Mouse (Mus musculus) hindbrain, embryonic 14.5 days (tissue): ENCODE results near the gene Ccnl1. TPM values are rescaled to one million over a fixed set of nuclear protein-coding genes. Genes with fewer than 3 reads are reported as not detected.

Experiments
- ATAC-seq: fragments of 200-750 bp; cut with Nextera tagmentation; 2 replicates; pipeline ENCODE4 v1.8.0; 2017; ENCODE audit warnings: moderate number of reproducible peaks, mild to moderate bottlenecking, moderate TSS enrichment, moderate library complexity; ENCODE audit not compliant: low FRiP score
- DNase-seq: peaks from one replicate; pipeline ENCODE4 v3.0.0-alpha.2; 2015; ENCODE audit warnings: low spot score
- H3K27ac ChIP-seq: fragments of 300-500 bp; sonication (generic); 2 replicates; pipeline ENCODE4 v1.5.1; 2014; ENCODE audit warnings: mild to moderate bottlenecking, moderate library complexity
- H3K27me3 ChIP-seq: fragments of 300-500 bp; sonication (generic); 2 replicates; pipeline ENCODE4 v1.6.1; 2014; ENCODE audit warnings: mild to moderate bottlenecking, low read length, mixed read lengths; ENCODE audit not compliant: control insufficient read depth, insufficient read depth
- H3K36me3 ChIP-seq: fragments of 300-500 bp; sonication (generic); replicated peaks from 2 replicates; pipeline ENCODE4 v1.6.1; 2014; ENCODE audit not compliant: control insufficient read depth, insufficient read depth
- H3K4me1 ChIP-seq: fragments of 300-500 bp; sonication (generic); replicated peaks from 2 replicates; pipeline ENCODE4 v1.6.1; 2014; ENCODE audit warnings: antibody characterized with exemption, low read length, mixed read lengths; ENCODE audit not compliant: control insufficient read depth, insufficient read depth
- H3K4me2 ChIP-seq: fragments of 300-500 bp; sonication (generic); replicated peaks from 2 replicates; pipeline ENCODE4 v1.6.1; 2014; ENCODE audit warnings: mild to moderate bottlenecking, moderate library complexity
- H3K4me3 ChIP-seq: fragments of 300-500 bp; sonication (generic); replicated peaks from 2 replicates; pipeline ENCODE4 v1.5.1; 2014; ENCODE audit warnings: mild to moderate bottlenecking, low read length
- H3K9ac ChIP-seq: fragments of 300-500 bp; sonication (generic); 2 replicates; pipeline ENCODE4 v1.6.1; 2014
- H3K9me3 ChIP-seq: fragments of 300-500 bp; sonication (generic); 2 replicates; pipeline ENCODE4 v1.6.1; 2016; ENCODE audit warnings: low read length; ENCODE audit not compliant: control insufficient read depth
- WGBS: fragments of 180-500 bp; shearing (Covaris S2); extraction: QIAGEN DNeasy Blood & Tissue Kit; methylation state at CpG from one replicate; pipeline ENCODE4 v1.1.7; 2014; 5-methylcytosine and 5-hydroxymethylcytosine counted together
- polyA plus RNA-seq: library from polyadenylated mRNA; unstranded; fragments of >200 nt; fragmentation: Nextera tagmentation; extraction: Ambion mirVana; gene quantifications from 2 replicates; pipeline ENCODE4 v1.2.1, GENCODE M21; 2014

The Ccnl1 gene
- polyA plus RNA-seq, 1 experiment from 2014 or later: 73.5 TPM

DNA sequence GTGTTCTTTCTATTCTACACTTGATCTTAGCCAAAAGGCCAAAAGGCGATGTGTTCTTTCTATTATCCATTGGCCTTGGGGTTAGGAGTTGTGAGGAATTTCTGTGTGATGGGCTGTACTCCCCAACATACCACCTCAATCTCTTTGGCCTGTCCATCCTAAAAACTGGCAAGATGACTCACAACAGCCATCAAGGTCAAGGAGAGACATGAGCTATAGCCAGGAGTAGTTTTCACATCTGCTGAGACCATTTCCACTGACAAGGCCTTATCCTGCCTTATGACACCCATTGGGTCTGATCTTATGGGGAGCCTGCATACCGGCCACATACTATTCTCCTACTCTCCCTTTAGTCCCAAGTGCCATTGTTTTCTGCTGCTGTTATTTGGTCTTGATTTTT, 39.0 kb downstream of the Ccnl1 start:
- DNase-seq (no peak), ATAC-seq (no peak)
- no peaks in the 10 kb centered on the region for H3K36me3 ChIP-seq
- H3K27ac ChIP-seq: no peak overlapping the region
- H3K9ac ChIP-seq: no peak overlapping the region
- no peak overlapping the region for H3K4me3 ChIP-seq
- 94% methylated on average over 2 of the region's 2 CpGs for WGBS
- H3K27me3 ChIP-seq: no peaks in the 10 kb centered on the region
- no peaks in the 10 kb centered on the region for H3K4me1 ChIP-seq
- H3K9me3 ChIP-seq: no peaks in the 10 kb centered on the region
- no peak overlapping the region for H3K4me2 ChIP-seq

DNA sequence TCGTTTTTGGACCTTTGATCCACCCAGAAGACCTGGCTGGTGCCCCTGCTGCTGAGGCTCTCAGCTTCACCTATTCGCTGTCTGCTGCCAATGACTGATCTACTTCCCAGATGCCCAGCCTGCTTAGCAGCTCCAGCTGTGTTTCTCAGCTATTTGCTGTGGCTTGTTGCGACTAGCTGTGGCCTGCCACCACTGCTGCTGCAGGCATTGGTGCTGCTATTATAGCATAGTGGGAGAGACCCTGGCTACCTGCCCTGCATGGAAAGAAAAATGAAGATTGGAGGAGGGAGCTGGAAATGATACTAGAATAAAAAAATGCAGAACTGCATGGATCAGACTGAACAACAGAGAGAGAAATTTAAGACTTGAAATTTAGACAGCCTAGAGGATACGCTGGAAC, 45.1 kb downstream of the Ccnl1 start:
- 69% methylated on average over 4 of the region's 4 CpGs for WGBS
- no peak overlapping the region for H3K4me2 ChIP-seq
- no peaks in the 10 kb centered on the region for H3K36me3 ChIP-seq
- no peaks in the 10 kb centered on the region for H3K4me1 ChIP-seq
- H3K9me3 ChIP-seq: no peaks in the 10 kb centered on the region
- H3K27ac ChIP-seq: no peak overlapping the region
- no peak overlapping the region for H3K9ac ChIP-seq
- H3K27me3 ChIP-seq: no peaks in the 10 kb centered on the region
- no peak overlapping the region for H3K4me3 ChIP-seq
- no peak for DNase-seq
- no peak for ATAC-seq

DNA sequence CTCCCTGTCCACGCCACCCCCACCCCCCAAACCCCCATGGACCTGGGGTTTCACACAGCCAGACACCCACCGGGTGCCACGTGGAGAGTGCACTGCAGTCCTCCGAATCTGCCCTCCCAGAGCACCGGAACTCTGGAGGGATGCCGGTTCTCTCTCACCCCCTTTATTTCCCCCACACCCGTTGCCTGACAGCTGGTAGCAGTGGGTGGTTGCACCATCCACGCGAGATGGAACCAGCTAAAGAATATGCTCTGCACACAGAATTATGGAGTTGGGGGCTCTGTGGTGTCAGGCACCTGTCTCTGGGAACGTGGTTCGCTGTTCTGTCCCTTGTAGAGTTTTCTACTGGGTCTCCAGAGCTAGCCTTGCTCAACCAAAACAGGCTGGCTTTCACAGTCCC, 45.8 kb downstream of the Ccnl1 start:
- H3K27me3 ChIP-seq: no peaks in the 10 kb centered on the region
- DNase-seq (no peak), ATAC-seq (no peak)
- H3K36me3 ChIP-seq: no peaks in the 10 kb centered on the region
- no peaks in the 10 kb centered on the region for H3K4me1 ChIP-seq
- H3K9ac ChIP-seq: no peak overlapping the region
- WGBS: 81% methylated on average over 11 of the region's 11 CpGs
- H3K9me3 ChIP-seq: no peaks in the 10 kb centered on the region
- H3K4me2 ChIP-seq: no peak overlapping the region
- H3K27ac ChIP-seq: no peak overlapping the region
- no peak overlapping the region for H3K4me3 ChIP-seq

DNA sequence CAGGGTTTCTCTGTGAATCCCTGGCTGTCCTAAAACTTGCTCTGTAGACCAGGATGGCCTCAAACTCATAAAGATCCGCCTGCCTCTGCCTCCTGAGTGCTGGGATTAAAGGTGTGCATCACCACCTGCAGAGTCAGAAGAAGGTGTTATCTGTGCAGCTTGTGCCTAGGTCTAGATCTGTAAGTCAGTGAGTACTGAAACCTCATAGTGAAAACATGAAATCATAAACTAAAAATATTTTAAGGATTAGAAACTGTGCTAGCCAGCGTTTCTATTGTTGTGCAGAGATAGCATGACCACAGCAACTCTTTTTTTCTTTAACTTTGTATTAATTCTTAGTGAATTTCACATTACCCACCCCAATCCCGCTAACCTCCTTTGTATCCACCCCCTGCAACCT, 46.8 kb downstream of the Ccnl1 start:
- H3K27ac ChIP-seq: no peak overlapping the region
- H3K9me3 ChIP-seq: no peaks in the 10 kb centered on the region
- H3K9ac ChIP-seq: no peak overlapping the region
- H3K4me1 ChIP-seq: no peaks in the 10 kb centered on the region
- H3K4me2 ChIP-seq: no peak overlapping the region
- no peak overlapping the region for H3K4me3 ChIP-seq
- no peak for ATAC-seq
- H3K27me3 ChIP-seq: no peaks in the 10 kb centered on the region
- no peak for DNase-seq
- 92% methylated on average over 3 of the region's 3 CpGs for WGBS
- H3K36me3 ChIP-seq: no peaks in the 10 kb centered on the region

DNA sequence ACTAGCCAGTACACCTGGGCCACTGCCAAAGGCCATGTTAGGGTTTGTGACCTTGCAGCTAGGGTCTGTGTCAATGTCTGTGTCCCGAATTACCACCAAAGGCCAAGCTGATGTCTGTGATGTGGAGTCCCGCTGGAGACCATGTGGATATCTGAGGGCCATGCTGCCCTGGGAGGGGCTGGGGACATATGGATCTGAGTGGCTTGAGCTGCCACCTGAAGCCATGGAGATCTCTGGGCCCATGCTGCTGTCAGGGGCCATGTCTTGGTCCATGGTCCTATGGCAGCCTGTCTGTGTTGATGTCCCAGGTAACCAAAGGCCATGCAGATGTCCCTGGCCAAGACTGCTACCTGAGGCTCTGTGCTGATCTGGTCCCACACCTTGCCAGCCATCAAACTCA, 48.6 kb downstream of the Ccnl1 start:
- Histone ChIP-seq H3K9ac (no peak overlapping the region), H3K4me3 (no peak overlapping the region), H3K27me3 (no peaks in the 10 kb centered on the region), H3K4me2 (no peak overlapping the region), H3K27ac (no peak overlapping the region), H3K4me1 (no peaks in the 10 kb centered on the region), H3K36me3 (no peaks in the 10 kb centered on the region), H3K9me3 (no peaks in the 10 kb centered on the region)
- 95% methylated on average over 2 of the region's 2 CpGs for WGBS
- ATAC-seq (no peak), DNase-seq (no peak)

DNA sequence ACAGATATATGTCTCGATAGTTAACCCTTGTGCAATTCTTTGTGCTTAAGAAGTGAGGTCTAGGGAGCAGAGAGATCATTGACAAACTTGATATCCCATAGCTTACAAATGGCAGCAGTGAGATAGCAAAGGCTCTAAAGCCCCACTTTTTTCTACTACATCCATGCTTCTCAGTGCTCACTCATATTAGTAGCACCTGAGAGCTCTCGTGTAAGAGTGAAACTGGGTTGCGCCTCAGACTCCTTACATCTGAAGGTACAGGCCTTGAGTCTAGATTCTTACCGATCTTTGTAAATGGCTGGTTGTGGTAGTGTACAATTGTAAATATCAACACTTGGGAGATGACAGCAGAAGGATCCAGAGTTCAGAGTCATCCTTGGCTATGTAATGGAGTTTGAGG, 50.5 kb downstream of the Ccnl1 start:
- Histone ChIP-seq H3K36me3 (no peaks in the 10 kb centered on the region), H3K4me1 (no peaks in the 10 kb centered on the region), H3K4me3 (no peak overlapping the region), H3K27me3 (no peaks in the 10 kb centered on the region), H3K9me3 (no peaks in the 10 kb centered on the region), H3K4me2 (no peak overlapping the region), H3K27ac (no peak overlapping the region), H3K9ac (no peak overlapping the region)
- DNase-seq (no peak), ATAC-seq (no peak)
- 98% methylated on average over 4 of the region's 4 CpGs for WGBS

DNA sequence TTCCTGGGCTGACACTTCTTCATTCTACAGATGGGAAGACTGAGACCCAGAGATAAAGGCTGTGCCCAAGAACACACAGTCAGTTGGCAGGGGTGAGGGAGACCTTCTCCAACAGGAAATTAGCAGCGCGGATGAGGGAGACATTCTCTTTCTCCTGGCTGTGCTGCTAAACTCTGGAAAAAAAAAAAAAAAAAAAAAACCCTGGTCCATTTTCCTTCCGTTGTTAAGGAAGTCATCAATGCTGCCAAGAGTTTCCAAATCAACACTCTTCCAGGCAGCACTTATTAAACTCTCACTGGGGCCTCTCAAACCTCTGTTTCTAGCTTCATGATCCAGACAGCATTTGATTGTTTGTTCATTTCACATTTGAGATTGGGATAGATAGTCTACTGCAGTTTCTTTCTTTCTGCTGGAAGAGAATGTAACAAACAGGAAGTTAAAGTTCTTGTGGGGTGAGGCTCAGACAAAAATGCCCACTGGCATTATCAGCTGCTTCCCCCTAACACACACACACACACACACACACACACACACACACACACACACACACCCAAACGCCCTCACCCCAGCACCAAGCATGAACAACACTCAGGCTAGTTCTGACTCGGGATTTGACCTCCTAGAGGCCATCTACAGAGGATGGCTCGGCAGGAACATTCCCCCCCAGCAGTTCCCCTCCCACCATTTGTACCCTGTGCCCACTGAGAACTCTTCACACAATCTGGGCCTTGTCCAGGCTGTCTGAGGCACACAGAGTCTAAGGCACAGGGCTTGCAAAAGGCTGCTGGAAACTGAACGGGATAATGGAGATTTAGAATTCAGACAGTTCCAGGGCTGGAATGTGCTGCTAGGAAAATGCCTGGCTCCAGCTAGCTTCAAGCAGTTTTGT, 52.5 kb downstream of the Ccnl1 start:
- H3K4me2 ChIP-seq: no peak overlapping the region
- H3K4me1 ChIP-seq: no peaks in the 10 kb centered on the region
- no peak for DNase-seq
- no peak overlapping the region for H3K4me3 ChIP-seq
- ATAC-seq: peak; percentile 21; the same call in 1 of the 2 replicates
- no peak overlapping the region for H3K9ac ChIP-seq
- WGBS: 47% methylated on average over 7 of the region's 7 CpGs
- no peak overlapping the region for H3K27ac ChIP-seq
- H3K27me3 ChIP-seq: no peaks in the 10 kb centered on the region
- no peaks in the 10 kb centered on the region for H3K9me3 ChIP-seq
- no peaks in the 10 kb centered on the region for H3K36me3 ChIP-seq

DNA sequence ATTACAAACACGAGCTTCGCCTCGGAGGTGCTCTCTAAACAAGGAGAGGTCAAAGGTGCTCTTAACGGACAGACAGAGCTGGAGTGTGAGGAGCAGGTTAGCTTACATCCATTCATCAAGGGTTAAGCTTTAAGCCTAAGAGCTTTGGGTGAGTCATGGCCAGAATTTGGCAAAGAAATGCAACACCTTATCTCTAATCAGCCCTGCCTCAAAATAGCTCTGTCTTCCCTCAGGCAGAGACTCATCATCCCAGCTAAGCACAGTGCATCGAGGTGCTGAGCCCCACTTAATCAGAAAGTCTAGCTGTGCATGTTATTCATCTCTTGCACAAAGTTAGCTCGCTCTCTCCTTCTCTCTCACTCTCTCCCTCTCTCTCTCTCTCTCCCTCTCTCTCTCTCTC, 53.3 kb downstream of the Ccnl1 start:
- H3K4me3 ChIP-seq: no peak overlapping the region
- no peaks in the 10 kb centered on the region for H3K9me3 ChIP-seq
- DNase-seq (no peak), ATAC-seq (no peak)
- H3K4me2 ChIP-seq: no peak overlapping the region
- H3K9ac ChIP-seq: no peak overlapping the region
- no peaks in the 10 kb centered on the region for H3K27me3 ChIP-seq
- H3K4me1 ChIP-seq: no peaks in the 10 kb centered on the region
- H3K36me3 ChIP-seq: no peaks in the 10 kb centered on the region
- WGBS: 44% methylated on average over 6 of the region's 6 CpGs
- H3K27ac ChIP-seq: no peak overlapping the region

DNA sequence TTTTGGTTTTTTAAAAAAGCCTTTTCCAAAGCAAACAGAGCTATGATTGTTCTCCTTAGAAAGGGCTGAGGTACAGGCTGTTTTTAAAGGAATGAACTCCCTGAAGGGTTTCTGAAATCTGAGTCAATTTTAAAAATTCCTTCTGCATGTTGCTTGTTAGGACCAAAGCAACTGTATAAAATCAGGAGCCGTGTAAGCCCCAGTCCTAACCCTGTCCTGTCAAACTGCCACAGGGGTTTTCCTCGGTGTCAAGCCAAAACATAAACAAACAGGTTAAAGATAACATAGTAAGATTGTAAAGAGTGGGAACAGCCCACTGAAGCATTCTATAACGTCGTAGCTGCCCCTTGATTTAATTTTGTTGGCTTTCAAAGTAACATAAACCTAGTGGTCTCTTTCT, 53.9 kb downstream of the Ccnl1 start:
- DNase-seq (no peak), ATAC-seq (no peak)
- Histone ChIP-seq H3K9me3 (no peaks in the 10 kb centered on the region), H3K9ac (no peak overlapping the region), H3K4me2 (no peak overlapping the region), H3K27ac (no peak overlapping the region), H3K4me1 (no peaks in the 10 kb centered on the region), H3K27me3 (no peaks in the 10 kb centered on the region), H3K36me3 (no peaks in the 10 kb centered on the region), H3K4me3 (no peak overlapping the region)
- WGBS: 53% methylated on average over 4 of the region's 4 CpGs
